Mouse (Mus musculus) intestine, postnatal 0 days (tissue): ENCODE measurements around the gene Arhgef28. TPM values are rescaled to one million over a fixed set of nuclear protein-coding genes. Genes with fewer than 3 reads are reported as not detected.

Source experiments
- ATAC-seq: fragments of 200-750 bp; cut with Nextera tagmentation; 2 replicates; pipeline ENCODE4 v1.8.0; 2017; ENCODE audit warnings: mild to moderate bottlenecking, moderate TSS enrichment, moderate library complexity
- H3K27ac ChIP-seq: fragments of 300-500 bp; sonication (generic); 2 replicates; pipeline ENCODE4 v1.5.1; 2014; ENCODE audit warnings: mild to moderate bottlenecking, low read depth, low read length, moderate library complexity
- H3K27me3 ChIP-seq: fragments of 300-500 bp; sonication (generic); replicated peaks from 2 replicates; pipeline ENCODE4 v1.6.1; 2014; ENCODE audit warnings: low read length, mixed read lengths; ENCODE audit not compliant: control insufficient read depth, insufficient read depth
- H3K36me3 ChIP-seq: fragments of 300-500 bp; sonication (generic); 2 replicates; pipeline ENCODE4 v1.6.1; 2014; ENCODE audit warnings: mild to moderate bottlenecking, moderate library complexity; ENCODE audit not compliant: control insufficient read depth, insufficient read depth
- H3K4me1 ChIP-seq: fragments of 300-500 bp; sonication (generic); replicated peaks from 2 replicates; pipeline ENCODE4 v1.6.1; 2014; ENCODE audit warnings: antibody characterized with exemption, low read length, mixed read lengths; ENCODE audit not compliant: control insufficient read depth, insufficient read depth
- H3K4me2 ChIP-seq: fragments of 300-500 bp; sonication (generic); replicated peaks from 2 replicates; pipeline ENCODE4 v1.6.1; 2014; ENCODE audit warnings: low read depth, mild to moderate bottlenecking, moderate library complexity
- H3K4me3 ChIP-seq: fragments of 300-500 bp; sonication (generic); 2 replicates; pipeline ENCODE4 v1.5.1; 2014; ENCODE audit warnings: low read depth, low read length
- H3K9ac ChIP-seq: fragments of 300-500 bp; sonication (generic); 2 replicates; pipeline ENCODE4 v1.6.1; 2014; ENCODE audit warnings: mild to moderate bottlenecking, low read depth, low read length
- H3K9me3 ChIP-seq: fragments of 300-500 bp; sonication (generic); 2 replicates; pipeline ENCODE4 v1.6.1; 2016; ENCODE audit warnings: mixed run types; ENCODE audit not compliant: control insufficient read depth
- CTCF ChIP-seq: sonication (generic); IDR thresholded peaks from 2 replicates; pipeline ENCODE4 v1.5.1; 2016; ENCODE audit warnings: low read depth, mild to moderate bottlenecking, control low read depth, antibody characterized with exemption, moderate library complexity
- WGBS: fragments of 180-500 bp; shearing (Covaris S2); extraction: QIAGEN DNeasy Blood & Tissue Kit; methylation state at CpG from one replicate; pipeline ENCODE4 v1.1.7; 2014; 5-methylcytosine and 5-hydroxymethylcytosine counted together
- polyA plus RNA-seq: library from polyadenylated mRNA; unstranded; fragments of >200 nt; fragmentation: Nextera tagmentation; extraction: Ambion mirVana; gene quantifications from 2 replicates; pipeline ENCODE4 v1.2.1, GENCODE M21; 2015

Gene Arhgef28
- polyA plus RNA-seq, 1 experiment from 2014 or later = 13.8 TPM

DNA sequence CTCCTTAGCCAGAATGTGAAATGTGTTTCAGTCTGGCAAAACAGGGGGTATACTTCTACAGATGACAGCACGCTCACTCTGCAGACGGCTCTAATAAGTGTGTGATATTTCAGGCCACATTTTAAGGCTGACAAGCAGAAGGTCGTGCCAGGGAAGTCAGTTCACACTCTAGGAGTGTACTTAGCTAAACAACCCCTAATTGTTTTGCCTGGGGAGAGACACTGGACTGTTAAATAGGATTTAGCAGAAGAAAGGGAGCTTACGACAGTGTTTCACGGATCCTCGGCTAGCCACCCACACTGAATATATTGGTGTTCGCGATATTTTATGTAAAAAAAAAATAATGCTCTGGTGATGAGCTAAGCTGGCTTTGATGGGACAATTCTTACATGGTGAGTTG, 286.6 kb downstream of the Arhgef28 start:
- 67% methylated on average over 8 of the region's 8 CpGs for WGBS
- ATAC-seq = no peak
- H3K9ac ChIP-seq = no peak overlapping the region
- no peak overlapping the region for H3K4me2 ChIP-seq
- H3K4me1 ChIP-seq = no peaks in the 10 kb centered on the region
- no peaks in the 10 kb centered on the region for H3K27me3 ChIP-seq
- H3K27ac ChIP-seq = no peak overlapping the region
- no peak for TF ChIP-seq CTCF
- no peaks in the 10 kb centered on the region for H3K36me3 ChIP-seq
- H3K4me3 ChIP-seq = no peak overlapping the region
- no peaks in the 10 kb centered on the region for H3K9me3 ChIP-seq

DNA sequence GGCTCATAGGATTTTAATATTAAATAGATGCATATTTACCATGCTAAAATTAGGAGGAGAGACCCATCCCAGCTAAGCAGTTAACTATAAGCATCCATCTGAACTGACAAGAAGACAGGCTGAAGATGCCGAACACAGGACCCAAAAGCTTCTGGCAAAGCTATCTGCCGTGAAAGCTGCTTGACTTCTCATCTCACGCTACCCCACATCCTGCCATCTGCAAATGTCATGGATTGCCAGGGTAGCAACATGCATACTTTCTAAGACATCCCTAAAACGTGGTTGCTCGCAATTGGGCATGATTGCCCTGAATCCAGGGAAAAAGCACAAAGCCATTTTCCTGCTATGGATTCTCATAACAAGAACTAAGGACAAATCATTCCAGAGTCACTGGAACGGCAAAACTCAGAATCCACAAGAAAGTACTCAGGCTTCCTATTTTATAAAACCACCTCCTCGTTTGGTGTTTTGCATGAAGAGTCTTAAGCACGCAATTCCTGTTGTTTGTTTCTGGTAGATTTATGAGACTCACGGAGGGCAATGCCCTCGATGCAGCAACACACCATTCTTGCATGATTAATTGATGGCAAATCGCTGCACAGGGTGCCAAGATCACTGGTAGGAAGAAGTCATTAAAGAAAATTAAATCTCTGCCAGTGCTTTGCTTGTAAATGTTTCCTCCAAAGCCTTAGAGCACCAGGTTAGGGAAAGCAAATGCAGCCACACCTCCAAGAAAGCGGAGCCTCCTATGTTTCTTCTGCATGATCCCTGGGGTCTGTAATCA, 287.9 kb downstream of the Arhgef28 start:
- no peak for ATAC-seq
- H3K4me1 ChIP-seq = no peaks in the 10 kb centered on the region
- no peak for TF ChIP-seq CTCF
- H3K27ac ChIP-seq = no peak overlapping the region
- WGBS = 80% methylated on average over 12 of the region's 12 CpGs
- no peak overlapping the region for H3K4me2 ChIP-seq
- no peaks in the 10 kb centered on the region for H3K9me3 ChIP-seq
- no peaks in the 10 kb centered on the region for H3K36me3 ChIP-seq
- no peak overlapping the region for H3K4me3 ChIP-seq
- no peak overlapping the region for H3K9ac ChIP-seq
- no peaks in the 10 kb centered on the region for H3K27me3 ChIP-seq

DNA sequence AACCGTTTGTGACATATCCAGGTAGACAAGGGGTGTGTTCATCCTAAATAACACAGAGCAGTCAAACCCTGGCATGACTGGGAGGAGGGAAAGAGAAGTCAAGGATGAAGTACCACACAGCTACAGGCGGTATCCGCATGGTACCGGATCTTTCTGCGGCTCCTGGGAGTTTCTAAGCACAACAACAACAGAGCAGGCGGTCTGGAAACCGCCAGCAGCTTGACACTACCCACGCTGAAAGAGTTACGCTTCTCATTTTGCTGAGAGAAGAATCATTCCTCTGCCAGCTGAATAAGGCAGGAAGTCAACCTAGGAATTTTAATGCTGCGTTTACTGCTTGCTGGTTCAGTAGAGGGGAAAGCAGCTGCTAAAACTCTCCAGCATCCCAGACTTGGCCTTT, 295.2 kb downstream of the Arhgef28 start:
- no peaks in the 10 kb centered on the region for H3K27me3 ChIP-seq
- H3K9ac ChIP-seq = no peak overlapping the region
- no peaks in the 10 kb centered on the region for H3K9me3 ChIP-seq
- no peak for ATAC-seq
- H3K4me3 ChIP-seq = no peak overlapping the region
- TF ChIP-seq CTCF = no peak
- no peaks in the 10 kb centered on the region for H3K36me3 ChIP-seq
- no peak overlapping the region for H3K27ac ChIP-seq
- H3K4me2 ChIP-seq = no peak overlapping the region
- WGBS = 44% methylated on average over 10 of the region's 10 CpGs
- no peaks in the 10 kb centered on the region for H3K4me1 ChIP-seq

DNA sequence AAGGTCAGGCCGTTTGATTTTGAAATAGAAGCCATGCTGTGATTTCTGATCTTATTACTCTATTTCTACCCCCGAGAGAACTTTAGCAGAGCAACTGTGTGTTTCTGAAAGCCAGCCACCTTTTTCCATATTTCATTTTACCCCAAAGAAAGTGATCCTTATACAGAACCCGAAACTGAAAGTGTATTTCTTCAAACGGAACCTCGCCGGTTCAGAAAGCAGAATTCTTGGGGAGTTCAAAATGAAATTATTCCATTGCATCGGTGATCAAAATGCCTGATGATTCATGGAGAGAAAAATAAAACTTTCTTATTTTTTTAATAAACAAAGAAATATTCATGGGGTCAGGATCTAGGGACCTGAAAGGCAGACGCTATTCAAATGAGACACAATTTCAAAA, 303.4 kb downstream of the Arhgef28 start:
- 89% methylated on average over 8 of the region's 8 CpGs for WGBS
- H3K27ac ChIP-seq = no peak overlapping the region
- no peak for TF ChIP-seq CTCF
- no peak overlapping the region for H3K4me3 ChIP-seq
- no peaks in the 10 kb centered on the region for H3K27me3 ChIP-seq
- no peak for ATAC-seq
- no peak overlapping the region for H3K4me2 ChIP-seq
- no peaks in the 10 kb centered on the region for H3K9me3 ChIP-seq
- no peaks in the 10 kb centered on the region for H3K4me1 ChIP-seq
- H3K9ac ChIP-seq = no peak overlapping the region
- H3K36me3 ChIP-seq = no peaks in the 10 kb centered on the region

DNA sequence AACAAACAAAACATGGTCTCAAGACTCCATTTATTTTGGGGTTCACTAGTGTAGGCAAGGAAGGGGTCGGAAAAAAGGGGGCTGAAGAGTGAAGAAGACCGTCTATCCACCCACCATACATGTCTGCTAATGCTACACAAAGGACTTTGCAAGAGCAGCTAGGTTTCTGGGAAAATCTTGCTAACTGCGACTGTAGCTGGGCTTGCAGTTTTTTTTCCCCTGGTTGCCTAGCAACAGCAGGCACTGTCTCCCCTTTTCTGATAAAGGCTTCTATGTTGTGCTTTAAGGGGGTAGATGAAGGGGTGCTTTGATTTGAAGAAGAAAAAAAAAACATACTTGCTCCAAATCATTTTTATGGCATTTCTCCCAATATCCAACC, 305.9 kb downstream of the Arhgef28 start:
- Histone ChIP-seq H3K9ac (no peak overlapping the region), H3K4me1 (no peaks in the 10 kb centered on the region), H3K4me3 (no peak overlapping the region), H3K36me3 (no peaks in the 10 kb centered on the region), H3K4me2 (no peak overlapping the region), H3K27me3 (no peaks in the 10 kb centered on the region), H3K9me3 (no peaks in the 10 kb centered on the region), H3K27ac (no peak overlapping the region)
- no peak for ATAC-seq
- TF ChIP-seq CTCF = no peak
- WGBS = 61% methylated on average over 3 of the region's 3 CpGs

GRCm38 (mm10) chr13:97899604-97900379, 306.4 kb downstream of the Arhgef28 start:
- 88% methylated on average over 14 of the region's 14 CpGs for WGBS
- TF ChIP-seq CTCF = no peak
- Histone ChIP-seq H3K4me2 (no peak overlapping the region), H3K27ac (no peak overlapping the region), H3K4me1 (no peaks in the 10 kb centered on the region), H3K4me3 (no peak overlapping the region), H3K9ac (no peak overlapping the region), H3K36me3 (no peaks in the 10 kb centered on the region), H3K9me3 (no peaks in the 10 kb centered on the region), H3K27me3 (no peaks in the 10 kb centered on the region)
- ATAC-seq = no peak
